Mouse (Mus musculus): Measurements from ENCODE around the gene Gdpd1. TPM values are rescaled to one million over a fixed set of nuclear protein-coding genes. Genes with fewer than 3 reads are reported as not detected.
"Not testable (repeated sequence)": the region's sequence is repeated elsewhere in the genome, so short reads cannot be mapped to it uniquely, and the experiment has no call there.

Gdpd1 gene
- polyA plus RNA-seq, 1 experiment from 2014 or later = 27.8 TPM

DNA sequence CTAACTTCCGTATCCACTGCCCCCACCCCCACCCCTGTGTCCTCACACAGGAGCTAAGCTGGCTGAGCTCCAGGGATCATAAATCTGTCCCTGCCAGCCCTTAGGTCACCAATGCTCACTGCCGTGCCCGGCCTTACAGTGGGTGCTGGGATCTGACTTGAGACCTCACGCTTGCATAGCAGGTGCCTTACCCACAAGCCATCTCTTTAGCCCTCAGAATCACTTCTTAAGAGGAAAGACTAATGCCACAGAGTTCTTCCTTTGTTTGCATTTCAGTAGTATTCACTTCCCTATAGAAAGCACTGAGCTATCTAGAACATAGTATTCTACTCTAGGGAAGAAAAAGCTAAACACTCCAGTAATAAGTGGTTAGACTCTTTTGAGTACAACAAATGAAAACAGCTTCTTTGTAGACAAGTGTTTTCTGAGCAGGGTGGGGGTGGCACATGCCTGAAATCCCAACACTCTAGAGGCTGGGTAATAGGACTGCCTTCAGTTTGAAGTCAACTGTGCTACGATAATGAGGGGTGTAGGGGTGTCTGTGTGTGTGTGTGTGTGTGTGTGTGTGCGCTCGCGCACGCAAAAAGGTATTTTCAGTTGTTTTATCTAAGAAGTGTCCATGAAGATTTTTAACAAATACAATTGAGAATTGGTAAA is 34.4 kb downstream of the Gdpd1 start:
- Histone ChIP-seq H3K4me3 (ENCODE audit: low read length) (no peak overlapping the region), H3K9ac (ENCODE audit: low read depth, low read length) (no peak overlapping the region), H3K9me3 (ENCODE audit: control insufficient read depth, low read length) (no peaks in the 10 kb centered on the region), H3K4me2 (replicated peaks; ENCODE audit: low read depth, low read length) (no peak overlapping the region), H3K36me3 (ENCODE audit: control insufficient read depth, insufficient read depth, low read length) (peaks cover 3% of the 10 kb centered on the region; the same call in 1 of the 2 replicates), H3K27ac (ENCODE audit: low read depth, low read length) (no peak overlapping the region), H3K4me1 (ENCODE audit: control insufficient read depth, insufficient read depth, low read length) (no peaks in the 10 kb centered on the region), H3K27me3 (ENCODE audit: control insufficient read depth, insufficient read depth, low read length) (no peaks in the 10 kb centered on the region)
- ATAC-seq (ENCODE audit: low FRiP score, low TSS enrichment) = no peak
- WGBS = 65% methylated on average over 9 of the region's 9 CpGs

DNA sequence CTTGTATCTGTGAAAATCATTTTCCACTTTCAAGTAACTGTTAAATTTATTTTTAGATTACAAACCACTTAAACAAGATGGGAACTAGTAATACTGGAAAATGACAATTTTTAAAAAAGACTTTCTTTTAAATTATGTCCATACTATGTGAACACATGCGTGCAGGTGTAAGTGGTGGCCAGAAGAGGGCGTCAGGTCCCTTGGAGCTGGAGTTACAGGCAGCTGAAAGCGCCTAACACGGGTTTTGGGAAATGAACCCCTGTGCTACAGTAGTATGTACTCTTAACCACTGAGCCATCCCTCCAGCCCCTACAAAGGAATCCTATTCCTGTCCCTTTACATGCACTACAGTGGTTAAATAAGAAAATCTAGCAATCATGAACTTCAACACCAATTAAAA is 37.7 kb downstream of the Gdpd1 start:
- Histone ChIP-seq H3K4me2 (replicated peaks; ENCODE audit: low read depth, low read length) (no peak overlapping the region), H3K36me3 (ENCODE audit: control insufficient read depth, insufficient read depth, low read length) (peaks cover 3% of the 10 kb centered on the region; the same call in 1 of the 2 replicates), H3K4me1 (ENCODE audit: control insufficient read depth, insufficient read depth, low read length) (no peaks in the 10 kb centered on the region), H3K27me3 (ENCODE audit: control insufficient read depth, insufficient read depth, low read length) (no peaks in the 10 kb centered on the region), H3K9me3 (ENCODE audit: control insufficient read depth, low read length) (no peaks in the 10 kb centered on the region), H3K9ac (ENCODE audit: low read depth, low read length) (no peak overlapping the region), H3K4me3 (ENCODE audit: low read length) (no peak overlapping the region), H3K27ac (ENCODE audit: low read depth, low read length) (no peak overlapping the region)
- ATAC-seq (ENCODE audit: low FRiP score, low TSS enrichment) = no peak
- WGBS = 66% methylated on average over 4 of the region's 4 CpGs

GRCm38 (mm10) chr11:87028212-87028611 is 45.6 kb downstream of the Gdpd1 start:
- H3K27ac ChIP-seq (ENCODE audit: low read depth, low read length) = no peak overlapping the region
- no peak overlapping the region for H3K4me2 ChIP-seq (replicated peaks; ENCODE audit: low read depth, low read length)
- H3K27me3 ChIP-seq (ENCODE audit: control insufficient read depth, insufficient read depth, low read length) = no peaks in the 10 kb centered on the region
- H3K9me3 ChIP-seq (ENCODE audit: control insufficient read depth, low read length) = no peaks in the 10 kb centered on the region
- H3K9ac ChIP-seq (ENCODE audit: low read depth, low read length) = no peak overlapping the region
- no peak for ATAC-seq (ENCODE audit: low FRiP score, low TSS enrichment)
- WGBS = 89% methylated on average over 3 of the region's 3 CpGs
- no peaks in the 10 kb centered on the region; the same call in 1 of the 2 replicates for H3K36me3 ChIP-seq (ENCODE audit: control insufficient read depth, insufficient read depth, low read length)
- no peaks in the 10 kb centered on the region for H3K4me1 ChIP-seq (ENCODE audit: control insufficient read depth, insufficient read depth, low read length)
- H3K4me3 ChIP-seq (ENCODE audit: low read length) = no peak overlapping the region

GRCm38 (mm10) chr11:87026096-87026875 is 47.6 kb downstream of the Gdpd1 start:
- Histone ChIP-seq H3K27me3 (ENCODE audit: control insufficient read depth, insufficient read depth, low read length) (no peaks in the 10 kb centered on the region), H3K4me3 (ENCODE audit: low read length) (no peak overlapping the region), H3K4me1 (ENCODE audit: control insufficient read depth, insufficient read depth, low read length) (no peaks in the 10 kb centered on the region), H3K9me3 (ENCODE audit: control insufficient read depth, low read length) (no peaks in the 10 kb centered on the region), H3K36me3 (ENCODE audit: control insufficient read depth, insufficient read depth, low read length) (no peaks in the 10 kb centered on the region), H3K4me2 (replicated peaks; ENCODE audit: low read depth, low read length) (no peak overlapping the region), H3K9ac (ENCODE audit: low read depth, low read length) (no peak overlapping the region), H3K27ac (ENCODE audit: low read depth, low read length) (no peak overlapping the region)
- no peak for ATAC-seq (ENCODE audit: low FRiP score, low TSS enrichment)
- WGBS = 73% methylated on average over 9 of the region's 9 CpGs

GRCm38 (mm10) chr11:87025351-87025750 is 48.5 kb downstream of the Gdpd1 start:
- WGBS = 72% methylated on average over 3 of the region's 3 CpGs
- Histone ChIP-seq H3K9ac (ENCODE audit: low read depth, low read length) (no peak overlapping the region), H3K4me3 (ENCODE audit: low read length) (no peak overlapping the region), H3K4me2 (replicated peaks; ENCODE audit: low read depth, low read length) (no peak overlapping the region), H3K27me3 (ENCODE audit: control insufficient read depth, insufficient read depth, low read length) (no peaks in the 10 kb centered on the region), H3K9me3 (ENCODE audit: control insufficient read depth, low read length) (no peaks in the 10 kb centered on the region), H3K36me3 (ENCODE audit: control insufficient read depth, insufficient read depth, low read length) (no peaks in the 10 kb centered on the region), H3K4me1 (ENCODE audit: control insufficient read depth, insufficient read depth, low read length) (no peaks in the 10 kb centered on the region), H3K27ac (ENCODE audit: low read depth, low read length) (no peak overlapping the region)
- ATAC-seq (ENCODE audit: low FRiP score, low TSS enrichment) = no peak

DNA sequence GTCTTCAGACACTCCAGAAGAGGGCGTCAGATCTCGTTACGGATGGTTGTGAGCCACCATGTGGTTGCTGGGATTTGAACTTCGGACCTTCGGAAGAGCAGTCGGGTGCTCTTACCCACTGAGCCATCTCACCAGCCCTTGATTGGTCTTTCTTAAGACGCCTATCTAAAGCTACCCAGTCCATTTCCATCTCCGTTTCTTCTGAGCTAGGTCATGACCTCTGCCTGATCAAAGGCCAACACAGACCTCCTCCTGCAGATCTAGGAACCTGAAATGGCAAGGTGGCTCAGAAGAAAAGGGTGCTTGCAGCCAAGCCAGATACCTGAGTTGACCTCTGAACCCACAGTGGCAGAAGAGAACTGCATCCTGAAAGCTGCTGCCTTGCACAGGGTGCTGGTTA is 50.6 kb downstream of the Gdpd1 start:
- WGBS = 65% methylated on average over 8 of the region's 8 CpGs
- H3K9me3 ChIP-seq (ENCODE audit: control insufficient read depth, low read length); H3K4me2 ChIP-seq (replicated peaks; ENCODE audit: low read depth, low read length); ATAC-seq (ENCODE audit: low FRiP score, low TSS enrichment); H3K4me3 ChIP-seq (ENCODE audit: low read length); H3K4me1 ChIP-seq (ENCODE audit: control insufficient read depth, insufficient read depth, low read length); H3K27me3 ChIP-seq (ENCODE audit: control insufficient read depth, insufficient read depth, low read length); H3K27ac ChIP-seq (ENCODE audit: low read depth, low read length); H3K9ac ChIP-seq (ENCODE audit: low read depth, low read length); H3K36me3 ChIP-seq (ENCODE audit: control insufficient read depth, insufficient read depth, low read length): not testable (repeated sequence)

GRCm38 (mm10) chr11:87022765-87023164 is 51.1 kb downstream of the Gdpd1 start:
- Histone ChIP-seq H3K36me3 (ENCODE audit: control insufficient read depth, insufficient read depth, low read length) (no peaks in the 10 kb centered on the region), H3K27me3 (ENCODE audit: control insufficient read depth, insufficient read depth, low read length) (no peaks in the 10 kb centered on the region), H3K4me2 (replicated peaks; ENCODE audit: low read depth, low read length) (no peak overlapping the region), H3K9me3 (ENCODE audit: control insufficient read depth, low read length) (no peaks in the 10 kb centered on the region), H3K27ac (ENCODE audit: low read depth, low read length) (no peak overlapping the region), H3K4me1 (ENCODE audit: control insufficient read depth, insufficient read depth, low read length) (no peaks in the 10 kb centered on the region), H3K9ac (ENCODE audit: low read depth, low read length) (no peak overlapping the region), H3K4me3 (ENCODE audit: low read length) (no peak overlapping the region)
- ATAC-seq (ENCODE audit: low FRiP score, low TSS enrichment) = no peak
- 74% methylated on average over 4 of the region's 4 CpGs for WGBS

DNA sequence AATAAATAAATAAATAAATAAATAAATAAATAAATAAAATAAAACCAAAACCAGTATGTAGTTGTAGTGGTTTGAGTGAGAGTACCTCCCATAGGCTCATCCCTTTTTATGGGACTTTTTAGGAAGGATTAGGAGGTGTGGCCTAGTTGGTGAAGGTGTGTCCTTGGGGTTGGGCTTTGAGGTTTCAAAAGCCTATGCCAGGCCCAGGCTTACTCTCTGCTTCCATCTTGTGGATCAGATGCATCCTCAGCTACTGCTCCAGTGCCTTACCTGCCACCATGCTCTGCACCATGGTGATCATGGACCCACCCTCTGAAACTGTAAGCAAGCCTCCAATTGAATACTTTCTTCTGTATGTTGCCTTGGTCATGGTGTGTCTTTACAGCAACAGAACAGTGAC is 52.3 kb downstream of the Gdpd1 start:
- no peaks in the 10 kb centered on the region for H3K36me3 ChIP-seq (ENCODE audit: control insufficient read depth, insufficient read depth, low read length)
- no peaks in the 10 kb centered on the region for H3K27me3 ChIP-seq (ENCODE audit: control insufficient read depth, insufficient read depth, low read length)
- no peak for ATAC-seq (ENCODE audit: low FRiP score, low TSS enrichment)
- no peak overlapping the region for H3K27ac ChIP-seq (ENCODE audit: low read depth, low read length)
- no peaks in the 10 kb centered on the region for H3K9me3 ChIP-seq (ENCODE audit: control insufficient read depth, low read length)
- H3K4me2 ChIP-seq (replicated peaks; ENCODE audit: low read depth, low read length) = no peak overlapping the region
- no peaks in the 10 kb centered on the region for H3K4me1 ChIP-seq (ENCODE audit: control insufficient read depth, insufficient read depth, low read length)
- H3K4me3 ChIP-seq (ENCODE audit: low read length) = no peak overlapping the region
- H3K9ac ChIP-seq (ENCODE audit: low read depth, low read length) = no peak overlapping the region

- Histone ChIP-seq H3K9me3 (ENCODE audit: control insufficient read depth, low read length) (no peaks in the 10 kb centered on the region), H3K4me1 (ENCODE audit: control insufficient read depth, insufficient read depth, low read length) (no peaks in the 10 kb centered on the region), H3K9ac (ENCODE audit: low read depth, low read length) (no peak overlapping the region), H3K4me3 (ENCODE audit: low read length) (no peak overlapping the region), H3K36me3 (ENCODE audit: control insufficient read depth, insufficient read depth, low read length) (no peaks in the 10 kb centered on the region), H3K27me3 (ENCODE audit: control insufficient read depth, insufficient read depth, low read length) (no peaks in the 10 kb centered on the region), H3K27ac (ENCODE audit: low read depth, low read length) (no peak overlapping the region), H3K4me2 (replicated peaks; ENCODE audit: low read depth, low read length) (no peak overlapping the region)
- no peak for ATAC-seq (ENCODE audit: low FRiP score, low TSS enrichment)
- WGBS = 86% methylated on average over 5 of the region's 5 CpGs
These were observed 53.4 kb downstream of the Gdpd1 start for GRCm38 (mm10) chr11:87020449-87020848.
